Mouse (Mus musculus): ENCODE data around the gene Synpo2. TPM values are rescaled to one million over a fixed set of nuclear protein-coding genes. Genes with fewer than 3 reads are reported as not detected.

Gene Synpo2
- polyA plus RNA-seq, 1 experiment, result 1.3 TPM

DNA sequence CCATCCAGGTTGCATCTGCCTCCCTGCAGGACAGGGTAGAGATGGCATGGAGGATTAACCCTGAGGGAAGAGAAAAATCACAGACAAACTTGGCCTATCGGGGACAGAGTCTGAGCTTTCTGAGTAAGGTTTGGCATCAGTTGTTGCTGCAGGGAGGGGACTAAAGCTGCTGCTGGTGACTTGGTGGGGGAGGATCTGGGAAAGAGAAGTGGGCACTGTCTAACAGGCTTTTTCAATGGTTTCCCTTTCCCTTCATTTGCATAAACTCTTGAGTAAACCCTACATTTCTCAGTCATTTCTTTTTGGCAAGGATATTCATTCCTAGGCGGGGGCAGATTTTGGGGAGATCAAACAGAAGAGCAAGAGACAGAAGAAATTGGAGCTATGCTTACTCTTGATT lies 174.0 kb downstream of the Synpo2 start:
- DNase-seq (ENCODE audit: low read depth), result no peak
- no peak for TF ChIP-seq POLR2A (IDR thresholded peaks at IDR 0.05; ENCODE audit: borderline replicate concordance, extremely low read depth, insufficient read depth, insufficient read length, poor library complexity, severe bottlenecking)
- no peak for TF ChIP-seq CTCF (IDR thresholded peaks at IDR 0.05; ENCODE audit: borderline replicate concordance, extremely low read depth, insufficient read depth, insufficient read length)

DNA sequence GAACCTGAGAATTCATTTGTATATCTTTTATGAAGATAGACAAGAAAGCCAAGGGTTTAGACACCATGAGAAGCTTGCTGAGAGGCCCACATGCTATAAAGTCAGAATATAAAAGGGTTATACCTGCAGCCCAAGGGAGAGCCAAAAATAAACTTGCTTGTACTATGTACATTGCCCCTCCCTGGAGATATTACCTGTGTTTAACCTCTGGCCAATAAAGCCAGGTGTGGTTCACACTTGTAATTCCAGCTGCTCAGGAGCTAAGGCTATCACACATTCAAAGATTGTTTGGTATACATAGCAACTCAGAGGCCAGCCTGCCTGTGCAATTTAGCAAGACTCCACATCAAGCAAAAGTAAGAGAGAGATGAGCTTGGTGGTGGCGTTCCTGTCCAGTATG lies 177.1 kb downstream of the Synpo2 start:
- TF ChIP-seq POLR2A (IDR thresholded peaks at IDR 0.05; ENCODE audit: borderline replicate concordance, extremely low read depth, insufficient read depth, insufficient read length, poor library complexity, severe bottlenecking), result no peak
- TF ChIP-seq CTCF (IDR thresholded peaks at IDR 0.05; ENCODE audit: borderline replicate concordance, extremely low read depth, insufficient read depth, insufficient read length), result no peak
- no peak for DNase-seq (ENCODE audit: low read depth)

DNA sequence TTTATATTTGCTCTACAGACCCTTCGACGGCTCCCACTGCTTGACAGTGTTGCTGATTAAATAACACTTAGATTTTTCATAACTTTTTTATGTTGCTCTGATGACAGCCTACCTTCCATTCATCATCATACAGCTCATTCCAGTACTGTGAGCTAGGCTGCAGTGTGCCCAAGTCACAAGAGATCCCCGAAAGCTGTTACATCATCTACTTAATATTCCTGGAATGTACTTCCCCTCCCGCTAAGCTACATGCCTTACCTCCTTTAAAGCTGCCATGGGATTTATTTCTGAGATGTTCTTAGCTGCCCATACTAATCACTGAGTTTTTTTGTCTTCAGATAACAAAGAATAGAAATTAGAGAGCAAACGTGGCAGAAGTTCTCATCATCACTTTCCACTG lies 181.8 kb downstream of the Synpo2 start:
- TF ChIP-seq POLR2A (IDR thresholded peaks at IDR 0.05; ENCODE audit: borderline replicate concordance, extremely low read depth, insufficient read depth, insufficient read length, poor library complexity, severe bottlenecking) (no peak), CTCF (IDR thresholded peaks at IDR 0.05; ENCODE audit: borderline replicate concordance, extremely low read depth, insufficient read depth, insufficient read length) (no peak)
- peak; percentile 37 for DNase-seq (ENCODE audit: low read depth)

DNA sequence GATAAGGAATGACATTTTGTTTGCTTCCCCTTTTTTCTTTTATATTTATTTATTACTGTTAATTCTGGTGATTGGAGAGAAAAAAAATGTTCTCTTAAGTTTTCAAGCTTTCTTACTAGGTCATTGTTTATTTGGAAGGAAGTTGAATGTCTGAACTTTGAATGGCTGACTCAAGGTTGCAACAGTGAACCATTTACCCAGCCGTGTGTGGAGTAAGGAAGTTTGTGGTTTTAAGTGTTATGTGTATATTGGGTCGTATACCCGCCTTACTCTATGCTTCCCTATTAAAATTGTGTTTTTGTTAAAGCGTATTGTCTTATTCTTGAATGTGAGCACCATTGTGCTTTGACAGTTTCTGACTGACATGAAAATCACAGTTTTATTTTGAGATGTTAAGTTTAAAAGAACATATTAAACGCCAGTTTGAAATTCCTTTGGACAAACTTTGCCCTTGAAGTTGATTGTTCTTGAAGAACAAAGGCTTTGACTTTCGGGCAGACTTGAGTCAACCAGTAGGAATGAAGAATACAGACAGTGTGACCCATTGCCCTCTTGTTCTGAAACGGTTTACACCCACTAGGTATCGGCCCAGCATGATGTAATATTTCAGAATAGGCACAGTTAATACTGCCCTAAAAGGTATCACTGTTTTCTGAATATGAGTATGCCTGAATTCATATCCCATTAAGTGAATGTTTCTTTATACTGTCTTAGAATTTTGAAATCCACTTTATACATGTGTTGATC lies 182.6 kb downstream of the Synpo2 start:
- no peak for TF ChIP-seq POLR2A (IDR thresholded peaks at IDR 0.05; ENCODE audit: borderline replicate concordance, extremely low read depth, insufficient read depth, insufficient read length, poor library complexity, severe bottlenecking)
- TF ChIP-seq CTCF (IDR thresholded peaks at IDR 0.05; ENCODE audit: borderline replicate concordance, extremely low read depth, insufficient read depth, insufficient read length), result no peak
- no peak for DNase-seq (ENCODE audit: low read depth)

DNA sequence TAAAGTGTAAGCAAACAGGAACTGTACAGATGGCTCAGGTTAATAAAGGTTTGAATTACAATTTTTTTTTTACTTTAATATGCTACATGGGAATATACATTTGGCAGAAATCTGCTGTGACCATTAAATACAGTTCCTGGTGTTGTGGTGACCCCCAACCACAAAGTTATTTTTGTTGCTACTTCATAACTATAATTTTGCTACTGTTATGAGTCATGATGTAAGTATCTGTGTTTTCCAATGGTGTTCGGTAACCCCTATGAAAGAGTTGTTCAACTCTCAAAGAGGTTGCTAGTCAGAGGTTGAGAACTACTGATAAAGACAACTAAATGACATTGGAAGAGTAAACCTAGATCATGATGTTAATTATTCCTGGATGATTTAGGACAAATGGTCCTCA lies 193.6 kb downstream of the Synpo2 start:
- no peak for TF ChIP-seq POLR2A (IDR thresholded peaks at IDR 0.05; ENCODE audit: borderline replicate concordance, extremely low read depth, insufficient read depth, insufficient read length, poor library complexity, severe bottlenecking)
- no peak for TF ChIP-seq CTCF (IDR thresholded peaks at IDR 0.05; ENCODE audit: borderline replicate concordance, extremely low read depth, insufficient read depth, insufficient read length)

DNA sequence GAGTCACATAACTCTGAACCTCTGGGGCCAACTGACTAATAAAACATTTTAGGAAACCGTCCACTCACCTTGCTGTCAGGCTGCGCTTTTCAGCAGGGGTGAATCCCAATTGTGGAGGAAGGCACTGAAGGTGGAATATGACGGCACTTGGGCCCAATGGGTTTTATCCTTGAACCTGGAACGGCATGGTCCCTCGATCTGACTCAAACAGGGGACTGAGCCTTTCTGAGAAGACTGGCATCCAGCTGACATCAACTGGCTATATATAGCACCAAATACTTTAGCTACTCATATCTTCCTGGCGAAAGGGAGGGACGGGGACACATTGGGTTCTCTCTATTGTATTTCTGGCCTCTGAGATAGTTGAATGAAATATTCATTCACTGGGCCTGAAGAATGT lies 201.2 kb downstream of the Synpo2 start, which contains the start of gene Myoz2:
Gene Myoz2, minus strand, starts transcription at position 264 of the 400 bp plus-strand sequence.
- TF ChIP-seq CTCF (IDR thresholded peaks at IDR 0.05; ENCODE audit: borderline replicate concordance, extremely low read depth, insufficient read depth, insufficient read length), result no peak
- no peak for TF ChIP-seq POLR2A (IDR thresholded peaks at IDR 0.05; ENCODE audit: borderline replicate concordance, extremely low read depth, insufficient read depth, insufficient read length, poor library complexity, severe bottlenecking)
- DNase-seq (ENCODE audit: low read depth), result no peak

More for the DNA sequence above, 193.6 kb downstream of the Synpo2 start:
- DNase-seq (ENCODE audit: low read depth), result no peak

DNA sequence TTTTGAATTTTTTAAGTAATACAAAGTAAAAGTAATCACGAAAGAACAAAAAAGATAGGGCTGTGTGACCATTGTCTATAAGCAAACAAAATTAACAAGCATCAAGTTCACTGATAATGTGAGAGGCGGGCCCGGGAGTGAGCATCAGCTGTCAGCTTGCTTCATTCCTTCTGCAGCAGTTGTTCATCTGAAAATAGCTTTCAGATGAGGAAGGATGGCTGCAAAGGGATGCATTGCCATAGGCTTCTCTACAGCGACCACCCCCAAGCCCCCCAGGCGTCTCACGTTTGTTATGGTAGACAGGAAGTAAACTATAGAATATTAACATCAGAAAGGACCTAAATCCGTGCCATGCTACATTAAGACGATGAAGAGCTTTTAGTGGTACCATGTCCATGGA lies 202.1 kb downstream of the Synpo2 start:
- TF ChIP-seq CTCF (IDR thresholded peaks at IDR 0.05; ENCODE audit: borderline replicate concordance, extremely low read depth, insufficient read depth, insufficient read length), result no peak
- no peak for TF ChIP-seq POLR2A (IDR thresholded peaks at IDR 0.05; ENCODE audit: borderline replicate concordance, extremely low read depth, insufficient read depth, insufficient read length, poor library complexity, severe bottlenecking)
- no peak for DNase-seq (ENCODE audit: low read depth)

Other genes starting within 250 kb of the Synpo2 start
- 0.16 and 0.25 TPM in 2 replicates for gene Myoz2, start 201.1 kb downstream of the Synpo2 start, polyA plus RNA-seq (2012; rRNA removed)
- gene Sec24d, start 31.3 kb upstream of the Synpo2 start, polyA plus RNA-seq (2012; rRNA removed), result 15.6 and 15.9 TPM in 2 replicates
- 15.7 and 15.9 TPM in 2 replicates for gene Mettl14, start 150.0 kb upstream of the Synpo2 start, polyA plus RNA-seq (2012; rRNA removed)
- gene Prss12, start 210.8 kb upstream of the Synpo2 start, polyA plus RNA-seq (2012; rRNA removed), result 3.7 and 8.0 TPM in 2 replicates

Data from brain, embryonic 14.5 days (tissue).